Mouse (Mus musculus): ENCODE measurements around the gene Rrp36. TPM values are rescaled to one million over a fixed set of nuclear protein-coding genes. Genes with fewer than 3 reads are reported as not detected.

Gene Rrp36
- polyA plus RNA-seq, 1 experiment, result 48.5 TPM

DNA sequence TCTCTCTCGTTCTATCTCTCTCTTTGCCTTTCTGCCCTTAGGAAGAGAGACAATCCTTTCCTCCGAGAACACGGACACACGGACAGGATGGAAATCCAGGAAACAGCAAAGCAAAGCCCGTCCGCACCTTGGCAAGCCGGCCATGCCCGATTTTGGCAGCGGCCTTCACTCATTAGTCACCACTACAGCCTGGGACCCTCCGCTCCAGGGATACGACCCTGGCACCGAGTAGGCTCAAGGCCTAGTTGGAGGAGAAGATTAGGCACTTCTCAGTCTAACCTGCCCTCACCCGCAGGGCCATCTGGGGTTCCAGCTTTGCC is 45.7 kb downstream of the Rrp36 start:
- Histone ChIP-seq H3K4me1 (ENCODE audit: control insufficient read depth, insufficient read depth, low read length) (peaks cover 7% of the 10 kb centered on the region), H3K27ac (ENCODE audit: insufficient read depth, low read length) (no peak overlapping the region)

DNA sequence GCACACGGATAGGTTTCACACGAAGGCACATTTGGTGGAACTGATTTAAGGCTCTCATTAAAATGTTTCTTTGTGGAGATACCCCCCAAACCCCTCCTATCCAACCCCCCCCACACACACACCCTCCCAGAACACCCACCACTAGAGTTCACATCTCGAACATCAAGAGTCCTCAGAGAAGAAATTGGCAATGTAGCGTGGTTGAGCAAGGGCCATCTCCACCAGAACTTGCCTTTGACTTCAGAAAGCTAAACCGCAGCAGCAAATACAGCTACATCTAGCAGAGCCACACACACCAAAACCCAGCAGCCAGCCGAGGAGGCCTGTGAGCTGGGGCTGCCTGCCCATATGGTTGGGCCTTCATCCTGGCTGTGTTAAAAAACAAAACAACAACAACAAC is 46.7 kb downstream of the Rrp36 start:
- Histone ChIP-seq H3K36me3 (ENCODE audit: control insufficient read depth, insufficient read depth, low read length, poor library complexity, severe bottlenecking) (no peaks in the 10 kb centered on the region), H3K4me3 (ENCODE audit: low read depth, low read length) (no peak overlapping the region), H3K9me3 (replicated peaks; ENCODE audit: control insufficient read depth, insufficient read depth, low read length, poor library complexity, severe bottlenecking) (no peaks in the 10 kb centered on the region), H3K4me1 (ENCODE audit: control insufficient read depth, insufficient read depth, low read length) (peaks cover 10% of the 10 kb centered on the region), H3K27ac (ENCODE audit: insufficient read depth, low read length) (no peak overlapping the region), H3K27me3 (ENCODE audit: control insufficient read depth, insufficient read depth, low read length, poor library complexity, severe bottlenecking) (no peaks in the 10 kb centered on the region), H3K9ac (ENCODE audit: low read depth, poor library complexity, severe bottlenecking) (peak overlapping the region; percentile 97; the same call in 1 of the 2 replicates)
- TF ChIP-seq CTCF (IDR thresholded peaks at IDR 0.05; ENCODE audit: low read depth, low read length) (no peak), EP300 (IDR thresholded peaks at IDR 0.05; ENCODE audit: insufficient read depth, low read depth, low read length) (no peak), POLR2A (IDR thresholded peaks at IDR 0.05; ENCODE audit: insufficient read depth, low read length) (no peak)

More for the DNA sequence above, 45.7 kb downstream of the Rrp36 start:
- Histone ChIP-seq H3K27me3 (ENCODE audit: control insufficient read depth, insufficient read depth, low read length, poor library complexity, severe bottlenecking) (no peaks in the 10 kb centered on the region), H3K36me3 (ENCODE audit: control insufficient read depth, insufficient read depth, low read length, poor library complexity, severe bottlenecking) (no peaks in the 10 kb centered on the region), H3K9ac (ENCODE audit: low read depth, poor library complexity, severe bottlenecking) (peak overlapping the region; percentile 97), H3K9me3 (replicated peaks; ENCODE audit: control insufficient read depth, insufficient read depth, low read length, poor library complexity, severe bottlenecking) (no peaks in the 10 kb centered on the region), H3K4me3 (ENCODE audit: low read depth, low read length) (peak overlapping the region; percentile 92)
- no peak for TF ChIP-seq POLR2A (IDR thresholded peaks at IDR 0.05; ENCODE audit: insufficient read depth, low read length)
- TF ChIP-seq CTCF (IDR thresholded peaks at IDR 0.05; ENCODE audit: low read depth, low read length), result no peak
- no peak for TF ChIP-seq EP300 (IDR thresholded peaks at IDR 0.05; ENCODE audit: insufficient read depth, low read depth, low read length)

DNA sequence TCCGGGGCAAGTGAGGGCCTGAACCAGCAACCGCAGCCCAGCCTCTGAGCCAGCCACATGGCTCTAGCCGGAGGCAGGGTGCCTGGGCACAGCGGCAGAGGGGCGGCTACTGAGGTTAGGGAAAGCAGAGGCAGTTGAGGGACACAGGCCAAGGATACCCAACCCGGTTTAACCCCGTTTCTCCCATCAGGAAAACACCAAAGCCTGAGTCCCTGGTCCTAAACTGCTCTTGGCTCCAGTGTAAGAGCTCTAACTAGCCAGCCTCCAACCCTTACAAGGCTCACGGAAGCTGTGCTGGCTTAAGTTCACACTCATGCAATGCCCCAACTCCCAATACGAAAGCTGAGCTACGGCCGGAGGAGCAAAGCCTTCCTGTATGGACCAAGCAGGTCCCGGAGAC is 49.6 kb downstream of the Rrp36 start:
- Histone ChIP-seq H3K4me3 (ENCODE audit: low read depth, low read length) (peak overlapping the region; percentile 41), H3K36me3 (ENCODE audit: control insufficient read depth, insufficient read depth, low read length, poor library complexity, severe bottlenecking) (no peaks in the 10 kb centered on the region), H3K27ac (ENCODE audit: insufficient read depth, low read length) (peak overlapping the region; percentile 54; the same call in 1 of the 2 replicates), H3K27me3 (ENCODE audit: control insufficient read depth, insufficient read depth, low read length, poor library complexity, severe bottlenecking) (no peaks in the 10 kb centered on the region), H3K9ac (ENCODE audit: low read depth, poor library complexity, severe bottlenecking) (peak overlapping the region; percentile 42), H3K9me3 (replicated peaks; ENCODE audit: control insufficient read depth, insufficient read depth, low read length, poor library complexity, severe bottlenecking) (no peaks in the 10 kb centered on the region), H3K4me1 (ENCODE audit: control insufficient read depth, insufficient read depth, low read length) (peaks cover 23% of the 10 kb centered on the region)
- no peak for TF ChIP-seq POLR2A (IDR thresholded peaks at IDR 0.05; ENCODE audit: insufficient read depth, low read length)

DNA sequence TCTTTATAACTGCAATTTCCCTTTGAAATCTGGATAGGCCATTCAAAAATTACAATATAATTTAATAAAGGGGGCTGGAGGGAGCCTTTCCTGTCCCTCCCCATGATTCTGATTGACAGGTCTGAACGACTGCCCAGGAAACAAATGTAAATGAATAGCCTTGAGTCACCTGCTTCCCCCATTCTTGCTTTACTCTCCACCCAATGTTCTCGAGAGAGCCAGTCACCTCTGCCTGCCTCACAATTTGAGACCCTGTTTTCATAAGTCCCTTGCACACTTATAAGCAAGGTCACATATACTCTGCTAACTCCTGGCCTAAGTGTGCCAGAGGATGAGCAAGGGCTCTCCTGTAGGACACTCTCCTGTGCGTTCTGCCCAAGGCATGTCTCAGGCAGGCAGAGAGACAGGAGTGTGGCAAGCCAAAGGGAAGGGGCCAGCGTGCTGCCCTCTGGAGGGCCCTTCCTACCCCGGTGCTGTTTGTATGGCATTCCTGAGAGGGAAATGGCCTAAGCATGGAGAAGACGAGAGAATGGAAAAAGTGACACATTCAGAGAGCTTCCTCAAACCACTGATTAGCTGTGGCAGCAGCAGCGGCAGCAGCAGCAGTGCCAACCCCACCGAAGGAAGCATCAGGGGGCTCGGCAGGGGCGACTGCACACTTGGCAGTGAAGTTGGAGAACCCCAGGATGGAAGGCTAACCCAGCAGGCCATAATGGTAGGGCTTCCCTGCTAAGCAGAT is 50.2 kb downstream of the Rrp36 start:
- Histone ChIP-seq H3K27ac (ENCODE audit: insufficient read depth, low read length) (peak overlapping the region; percentile 54), H3K36me3 (ENCODE audit: control insufficient read depth, insufficient read depth, low read length, poor library complexity, severe bottlenecking) (no peaks in the 10 kb centered on the region), H3K4me1 (ENCODE audit: control insufficient read depth, insufficient read depth, low read length) (peaks cover 23% of the 10 kb centered on the region), H3K4me3 (ENCODE audit: low read depth, low read length) (peak overlapping the region; percentile 41), H3K9me3 (replicated peaks; ENCODE audit: control insufficient read depth, insufficient read depth, low read length, poor library complexity, severe bottlenecking) (no peaks in the 10 kb centered on the region), H3K27me3 (ENCODE audit: control insufficient read depth, insufficient read depth, low read length, poor library complexity, severe bottlenecking) (no peaks in the 10 kb centered on the region), H3K9ac (ENCODE audit: low read depth, poor library complexity, severe bottlenecking) (peak overlapping the region; percentile 42)
- TF ChIP-seq EP300 (IDR thresholded peaks at IDR 0.05; ENCODE audit: insufficient read depth, low read depth, low read length), result no peak
- no peak for TF ChIP-seq POLR2A (IDR thresholded peaks at IDR 0.05; ENCODE audit: insufficient read depth, low read length)
- peak; percentile 14 for TF ChIP-seq CTCF (IDR thresholded peaks at IDR 0.05; ENCODE audit: low read depth, low read length)

DNA sequence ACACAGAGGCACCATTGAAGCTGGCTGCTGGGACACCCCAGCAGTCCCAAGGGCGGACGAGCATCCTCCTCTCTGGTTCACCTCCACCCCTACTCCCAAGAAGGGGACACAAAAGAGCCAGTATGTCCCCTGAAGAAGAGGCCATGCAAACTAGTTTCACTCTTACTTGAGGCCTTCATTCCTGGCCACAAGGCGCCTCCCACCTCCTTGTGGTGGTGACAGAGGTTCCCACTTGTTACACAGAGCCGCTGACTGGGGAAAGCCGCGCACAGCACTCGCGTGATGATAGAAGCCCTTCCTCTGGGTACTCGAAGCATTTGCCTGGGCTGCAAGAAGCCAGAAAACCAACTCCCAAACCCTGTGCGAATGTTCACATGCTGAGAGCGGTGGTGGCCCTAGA is 51.9 kb downstream of the Rrp36 start:
- Histone ChIP-seq H3K27ac (ENCODE audit: insufficient read depth, low read length) (no peak overlapping the region), H3K36me3 (ENCODE audit: control insufficient read depth, insufficient read depth, low read length, poor library complexity, severe bottlenecking) (no peaks in the 10 kb centered on the region), H3K9me3 (replicated peaks; ENCODE audit: control insufficient read depth, insufficient read depth, low read length, poor library complexity, severe bottlenecking) (no peaks in the 10 kb centered on the region), H3K9ac (ENCODE audit: low read depth, poor library complexity, severe bottlenecking) (peak overlapping the region; percentile 30), H3K4me3 (ENCODE audit: low read depth, low read length) (no peak overlapping the region), H3K4me1 (ENCODE audit: control insufficient read depth, insufficient read depth, low read length) (peaks cover 23% of the 10 kb centered on the region), H3K27me3 (ENCODE audit: control insufficient read depth, insufficient read depth, low read length, poor library complexity, severe bottlenecking) (no peaks in the 10 kb centered on the region)
- TF ChIP-seq POLR2A (IDR thresholded peaks at IDR 0.05; ENCODE audit: insufficient read depth, low read length) (no peak), EP300 (IDR thresholded peaks at IDR 0.05; ENCODE audit: insufficient read depth, low read depth, low read length) (no peak), CTCF (IDR thresholded peaks at IDR 0.05; ENCODE audit: low read depth, low read length) (no peak)

DNA sequence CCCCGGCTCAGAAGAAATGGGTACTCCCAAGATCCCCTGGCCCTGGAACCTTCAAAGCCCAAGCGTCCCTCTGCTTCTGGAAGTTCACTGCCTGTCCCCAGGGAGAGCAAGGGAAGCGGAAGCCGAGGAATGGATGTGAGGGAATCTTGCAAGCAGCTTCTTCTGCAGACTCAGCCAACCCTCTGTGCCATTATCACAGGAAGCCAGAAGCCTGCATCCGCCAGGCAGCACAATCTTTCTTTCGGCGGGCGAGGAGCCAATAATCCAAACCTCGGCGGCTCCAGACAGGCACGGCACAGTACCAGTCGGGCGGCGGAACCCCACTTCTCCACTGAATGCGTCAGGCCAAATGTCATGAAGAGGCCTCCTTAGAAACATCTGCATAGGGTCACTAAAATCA is 52.8 kb downstream of the Rrp36 start:
- Histone ChIP-seq H3K27me3 (ENCODE audit: control insufficient read depth, insufficient read depth, low read length, poor library complexity, severe bottlenecking) (no peaks in the 10 kb centered on the region), H3K9ac (ENCODE audit: low read depth, poor library complexity, severe bottlenecking) (no peak overlapping the region), H3K27ac (ENCODE audit: insufficient read depth, low read length) (no peak overlapping the region), H3K9me3 (replicated peaks; ENCODE audit: control insufficient read depth, insufficient read depth, low read length, poor library complexity, severe bottlenecking) (no peaks in the 10 kb centered on the region), H3K36me3 (ENCODE audit: control insufficient read depth, insufficient read depth, low read length, poor library complexity, severe bottlenecking) (no peaks in the 10 kb centered on the region), H3K4me3 (ENCODE audit: low read depth, low read length) (no peak overlapping the region), H3K4me1 (ENCODE audit: control insufficient read depth, insufficient read depth, low read length) (peaks cover 22% of the 10 kb centered on the region)
- no peak for TF ChIP-seq CTCF (IDR thresholded peaks at IDR 0.05; ENCODE audit: low read depth, low read length)
- TF ChIP-seq POLR2A (IDR thresholded peaks at IDR 0.05; ENCODE audit: insufficient read depth, low read length), result no peak
